Mouse (Mus musculus): ENCODE measurements around the gene Rsph9.

- no peak for TF ChIP-seq CTCF (IDR thresholded peaks at IDR 0.05; ENCODE audit: control insufficient read depth, insufficient read depth, low read length)
- TF ChIP-seq POLR2A (IDR thresholded peaks at IDR 0.05; ENCODE audit: borderline replicate concordance, control insufficient read depth, low read depth, low read length), result no peak
These were observed 24.4 kb downstream of the Rsph9 start for GRCm38 (mm10) chr17:46119641-46120040.
